ENCODE assay signal across 13 mouse cellular contexts in genomic region chr11:23400978-23401776, GRCm38 (mm10).
DNase-seq lines count a peak whose midpoint lies in the region; ATAC-seq and TF ChIP-seq lines count a peak whose summit lies in the region.
"Had no signal": no experiment of that assay in that cellular context is flagged by ENCODE, and none has a peak within 500 bp of the region (broad histone marks: within the 10 kb centered on the region; RNA-seq: fewer than 3 reads in every experiment).

No protein-coding gene starts in this region.

- peak; percentile 34 for TF ChIP-seq CTCF in hindbrain, postnatal 0 days (IDR thresholded peaks at IDR 0.05; ENCODE audit: low read depth)
- peak; percentile 43 for TF ChIP-seq CTCF in ES-Bruce4 (IDR thresholded peaks at IDR 0.05; ENCODE audit: low read depth, low read length)

- H3K4me2 ChIP-seq in hindbrain, postnatal 0 days (ENCODE audit: low read depth, low read length), result no peak overlapping the region
- no peak overlapping the region for H3K4me2 ChIP-seq in hindbrain, embryonic 14.5 days (replicated peaks)
- H3K4me2 ChIP-seq: limb, embryonic 12.5 days had no signal

- H3K36me3 ChIP-seq in hindbrain, postnatal 0 days (ENCODE audit: insufficient read depth, low read length), result peaks cover 19% of the 10 kb centered on the region
- peaks cover 65% of the 10 kb centered on the region for H3K36me3 ChIP-seq in hindbrain, embryonic 14.5 days (replicated peaks; ENCODE audit: control insufficient read depth, insufficient read depth)
- H3K36me3 ChIP-seq in ES-Bruce4 (ENCODE audit: control insufficient read depth, insufficient read depth, low read length, poor library complexity, severe bottlenecking), result peaks cover 14% of the 10 kb centered on the region

- no peaks in the 10 kb centered on the region for H3K4me1 ChIP-seq in hindbrain, postnatal 0 days (ENCODE audit: insufficient read depth, low read length)
- no peaks in the 10 kb centered on the region for H3K4me1 ChIP-seq in hindbrain, embryonic 14.5 days (replicated peaks; ENCODE audit: control insufficient read depth, insufficient read depth, low read length)
- H3K4me1 ChIP-seq in ES-Bruce4 (ENCODE audit: control insufficient read depth, insufficient read depth, low read length), result no peaks in the 10 kb centered on the region
- H3K4me1 ChIP-seq: limb, embryonic 12.5 days had no signal

- no peak overlapping the region for H3K4me3 ChIP-seq in hindbrain, postnatal 0 days (ENCODE audit: low read length)
- H3K4me3 ChIP-seq in hindbrain, embryonic 14.5 days (replicated peaks; ENCODE audit: low read length), result no peak overlapping the region
- no peak overlapping the region for H3K4me3 ChIP-seq in ES-Bruce4 (ENCODE audit: low read depth, low read length)
- H3K4me3 ChIP-seq: limb, embryonic 12.5 days had no signal

- H3K9me3 ChIP-seq in hindbrain, postnatal 0 days (ENCODE audit: low read length), result no peaks in the 10 kb centered on the region
- no peaks in the 10 kb centered on the region for H3K9me3 ChIP-seq in hindbrain, embryonic 14.5 days (ENCODE audit: control insufficient read depth, low read length)
- H3K9me3 ChIP-seq in ES-Bruce4 (replicated peaks; ENCODE audit: control insufficient read depth, insufficient read depth, low read length, poor library complexity, severe bottlenecking), result no peaks in the 10 kb centered on the region
- H3K9me3 ChIP-seq: limb, embryonic 12.5 days had no signal

- 0 out of 2 replicates have a peak, but pooled peaks have one; percentile 57 for TF ChIP-seq EP300 in ES-Bruce4 (IDR thresholded peaks at IDR 0.05; ENCODE audit: insufficient read depth, low read depth, low read length)

- H3K27me3 ChIP-seq in hindbrain, postnatal 0 days (ENCODE audit: insufficient read depth, low read length), result no peaks in the 10 kb centered on the region
- H3K27me3 ChIP-seq in hindbrain, embryonic 14.5 days (ENCODE audit: control insufficient read depth, insufficient read depth, low read length), result no peaks in the 10 kb centered on the region
- H3K27me3 ChIP-seq in ES-Bruce4 (ENCODE audit: control insufficient read depth, insufficient read depth, low read length, poor library complexity, severe bottlenecking), result no peaks in the 10 kb centered on the region
- H3K27me3 ChIP-seq: limb, embryonic 12.5 days had no signal

- ATAC-seq in hindbrain, postnatal 0 days, result no peak
- ATAC-seq in hindbrain, embryonic 14.5 days (ENCODE audit: low FRiP score), result no peak

- no peak overlapping the region for H3K27ac ChIP-seq in hindbrain, postnatal 0 days
- H3K27ac ChIP-seq in hindbrain, embryonic 14.5 days, result no peak overlapping the region
- no peak overlapping the region for H3K27ac ChIP-seq in ES-Bruce4 (ENCODE audit: insufficient read depth, low read length)
- H3K27ac ChIP-seq: limb, embryonic 12.5 days had no signal

- WGBS in hindbrain, postnatal 0 days, result 90% methylated on average over 12 of the region's 12 CpGs
- WGBS in hindbrain, embryonic 14.5 days, result 87% methylated on average over 12 of the region's 12 CpGs

- TF ChIP-seq POLR2A in ES-Bruce4 (IDR thresholded peaks at IDR 0.05; ENCODE audit: insufficient read depth, low read length), result no peak

- H3K9ac ChIP-seq in hindbrain, postnatal 0 days (replicated peaks; ENCODE audit: low read length), result no peak overlapping the region
- no peak overlapping the region for H3K9ac ChIP-seq in hindbrain, embryonic 14.5 days
- H3K9ac ChIP-seq in ES-Bruce4 (ENCODE audit: low read depth, poor library complexity, severe bottlenecking), result no peak overlapping the region; the same call in 1 of the 2 replicates
- H3K9ac ChIP-seq: limb, embryonic 12.5 days had no signal

- peak; percentile 5 for DNase-seq in hindbrain, postnatal 0 days (ENCODE audit: low spot score)
- DNase-seq in hindbrain, embryonic 14.5 days (ENCODE audit: low spot score), result no peak
- DNase-seq in 3T3-L1 (ENCODE audit: low read depth, low spot score), result peak; percentile 22
- DNase-seq in embryo, embryonic 11 days, result peak; percentile 22
- DNase-seq in spleen, postnatal 36 days (ENCODE audit: low spot score in 2 of 2), result no peak
- no peak for DNase-seq in layer of hippocampus, adult 8-10 months (ENCODE audit: low spot score in 2 of 2)
- DNase-seq in cerebellum, adult 9-10 months, result no peak
- DNase-seq: adrenal gland, postnatal 14 days; cerebellum, adult 8-10 months; gastrocnemius, postnatal 36 days; right cerebral cortex, adult 18-20 months had no signal

Comparison
In these comparisons a context has a peak if more than half of its experiments do, and no peak if none do; other contexts are left out.
1. DNase-seq: peak in hindbrain, postnatal 0 days (single experiment), 3T3-L1 (single experiment) and embryo, embryonic 11 days (single experiment); none in hindbrain, embryonic 14.5 days (single experiment), spleen, postnatal 36 days (0 of 2), layer of hippocampus, adult 8-10 months (0 of 2) and cerebellum, adult 9-10 months (single experiment).